Mouse (Mus musculus) stomach, postnatal 0 days (tissue): Measurements from ENCODE around the gene Fsip1.

ENCODE experiments used
- CTCF ChIP-seq: IDR thresholded peaks from 2 replicates; pipeline ENCODE4 v1.5.1; 2016; ENCODE audit warnings: antibody characterized with exemption, low read depth, mild to moderate bottlenecking, moderate library complexity
- EP300 ChIP-seq: optimal IDR thresholded peaks from 2 replicates; pipeline ENCODE3; 2016; ENCODE audit warnings: antibody characterized with exemption

- no peak for TF ChIP-seq CTCF
- no peak for TF ChIP-seq EP300
These were observed 82.0 kb downstream of the Fsip1 start for GRCm38 (mm10) chr2:118174558-118175383.
